Comparison of ENCODE assay signal across 9 mouse cellular contexts in the genomic region with DNA sequence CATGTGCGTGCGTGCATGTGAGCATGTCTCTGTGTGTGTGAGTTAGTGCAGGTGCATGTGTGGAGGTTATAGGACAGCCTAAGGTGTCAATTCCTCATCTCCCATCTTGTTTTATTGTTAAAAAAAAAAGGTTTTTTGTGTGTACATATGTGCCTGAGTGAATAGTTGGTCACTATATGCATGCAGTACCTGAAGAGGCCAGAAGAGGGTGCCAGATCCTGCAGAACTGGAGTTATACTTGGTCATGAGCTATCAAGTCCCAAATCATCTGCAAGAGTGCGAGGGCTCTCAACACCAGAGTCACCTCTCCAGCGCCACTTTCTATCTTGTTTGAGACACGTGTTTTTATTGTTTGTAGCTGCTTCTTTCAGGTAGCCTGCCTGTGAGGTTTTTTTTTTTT.
A peak's percentile ranks its signal among the peaks of the same experiment; 100 is the strongest.
DNase-seq lines count a peak whose midpoint lies in the region; ATAC-seq and TF ChIP-seq lines count a peak whose summit lies in the region.
"Had no signal": no experiment of that assay in that cellular context is flagged by ENCODE, and none has a peak within 500 bp of the region (broad histone marks: within the 10 kb centered on the region; RNA-seq: fewer than 3 reads in every experiment).

No protein-coding gene starts in this region.

- TF ChIP-seq POLR2A in bone marrow, adult 2 months (IDR thresholded peaks at IDR 0.05; ENCODE audit: borderline replicate concordance, control insufficient read depth, low read depth, low read length), result no peak

- no peak overlapping the region for H3K4me3 ChIP-seq in bone marrow, adult 2 months (replicated peaks; ENCODE audit: control insufficient read depth, low read depth, low read length)
- no peak overlapping the region for H3K4me3 ChIP-seq in liver, embryonic 14.5 days (ENCODE audit: insufficient read depth in 1 of 2, low read depth in 2 of 2, low read length in 2 of 2)
- H3K4me3 ChIP-seq: midbrain, embryonic 12.5 days had no signal

- no peaks in the 10 kb centered on the region; the same call in 1 of the 2 replicates for H3K4me1 ChIP-seq in bone marrow, adult 2 months (ENCODE audit: control insufficient read depth, insufficient read depth, low read length)
- H3K4me1 ChIP-seq in liver, embryonic 14.5 days (replicated peaks; ENCODE audit: control insufficient read depth in 2 of 2, insufficient read depth in 2 of 2, low read length in 1 of 2), result no peaks in the 10 kb centered on the region

- H3K27ac ChIP-seq in bone marrow, adult 2 months (ENCODE audit: control insufficient read depth, insufficient read depth, low read depth, low read length, poor library complexity), result no peak overlapping the region
- no peak overlapping the region for H3K27ac ChIP-seq in liver, embryonic 14.5 days
- H3K27ac ChIP-seq: midbrain, embryonic 12.5 days had no signal

- WGBS in bone marrow, adult 2 months, result 78% methylated on average over 5 of the region's 5 CpGs
- WGBS in liver, embryonic 14.5 days (ENCODE audit: insufficient replicate concordance), result 64% methylated on average over 5 of the region's 5 CpGs

- H3K27me3 ChIP-seq in liver, embryonic 14.5 days (ENCODE audit: control insufficient read depth, insufficient read depth, low read length), result no peaks in the 10 kb centered on the region
- H3K27me3 ChIP-seq: midbrain, embryonic 12.5 days had no signal

- no peak for ATAC-seq in liver, embryonic 14.5 days (ENCODE audit: insufficient read depth)

- no peaks in the 10 kb centered on the region for H3K9me3 ChIP-seq in liver, embryonic 14.5 days (ENCODE audit: control insufficient read depth, low read length)
- H3K9me3 ChIP-seq: midbrain, embryonic 12.5 days had no signal

- peak; percentile 68 to 79 for DNase-seq in cerebellum, postnatal 14 days
- DNase-seq in cerebellum, adult 8-10 months, result no peak
- DNase-seq in left cerebral cortex, postnatal 4 days, result peak; percentile 37
- DNase-seq in left cerebral cortex, adult 18-20 months (ENCODE audit: low spot score in 2 of 2), result no peak
- peak in 2 of 3 experiments; percentile 7 to 12 for DNase-seq in liver, embryonic 14.5 days (ENCODE audit: low read depth in 3 of 3, low spot score in 3 of 3)
- DNase-seq in Muller cell, postnatal 12 days (ENCODE audit: inconsistent ontology term), result no peak
- no peak for DNase-seq in urinary bladder, postnatal 10 days (ENCODE audit: low spot score)

- TF ChIP-seq EP300 in liver, embryonic 14.5 days (IDR thresholded peaks at IDR 0.05; ENCODE audit: low read depth), result no peak

- intact Hi-C loops in left cerebral cortex, postnatal 4 days (cut with DNase I), result no loop called here

- no peaks in the 10 kb centered on the region for H3K36me3 ChIP-seq in liver, embryonic 14.5 days (replicated peaks; ENCODE audit: control insufficient read depth, insufficient read depth, low read depth)
- H3K36me3 ChIP-seq: midbrain, embryonic 12.5 days had no signal

- no peak overlapping the region for H3K9ac ChIP-seq in liver, embryonic 14.5 days (replicated peaks)
- H3K9ac ChIP-seq: midbrain, embryonic 12.5 days had no signal

- H3K4me2 ChIP-seq in liver, embryonic 14.5 days (ENCODE audit: low read depth), result no peak overlapping the region
- H3K4me2 ChIP-seq: midbrain, embryonic 12.5 days had no signal

- peak; percentile 25; the same call in 1 of the 2 replicates for TF ChIP-seq CTCF in bone marrow, adult 2 months (IDR thresholded peaks at IDR 0.05; ENCODE audit: control insufficient read depth, insufficient read depth, low read length)
- peak; percentile 78 for TF ChIP-seq CTCF in liver, embryonic 14.5 days (IDR thresholded peaks at IDR 0.05; ENCODE audit: low read depth)

Comparison
In these comparisons a context has a peak if more than half of its experiments do, and no peak if none do; other contexts are left out.
1. DNase-seq: peak in cerebellum, postnatal 14 days (2 of 2), left cerebral cortex, postnatal 4 days (single experiment) and liver, embryonic 14.5 days (2 of 3); none in cerebellum, adult 8-10 months (single experiment), left cerebral cortex, adult 18-20 months (0 of 2), Muller cell, postnatal 12 days (single experiment) and urinary bladder, postnatal 10 days (single experiment).